Mouse (Mus musculus) kidney, adult 18-20 months (tissue): Measurements from ENCODE around the gene 4930595M18Rik.

Source experiments
- DNase-seq: peaks from one replicate; pipeline ENCODE4 v3.0.0; 2021

4930595M18Rik gene

GRCm38 (mm10) chrX:81458021-81458420 is at the start of gene 4930595M18Rik:
4930595M18Rik (minus strand) TSS chrX:81458121.
- DNase-seq, result no peak

- DNase-seq, result no peak
These were observed 14.6 kb upstream of the 4930595M18Rik start for GRCm38 (mm10) chrX:81472500-81472899.
